Mouse (Mus musculus) macrophage (primary cell): ENCODE measurements around the gene Fcer1a. TPM values are rescaled to one million over a fixed set of nuclear protein-coding genes. Genes with fewer than 3 reads are reported as not detected.
"Not testable (repeated sequence)": the region's sequence is repeated elsewhere in the genome, so short reads cannot be mapped to it uniquely, and the experiment has no call there.

ENCODE experiments used
- H3K27ac ChIP-seq: fragments of 350-480 bp; formaldehyde crosslinking; 2 replicates; pipeline ENCODE4 v1.9.0; 2021
- H3K36me3 ChIP-seq: fragments of 350-480 bp; formaldehyde crosslinking; 2 replicates; pipeline ENCODE4 v1.9.0; 2021; ENCODE audit errors: inconsistent target
- H3K4me3 ChIP-seq: fragments of 350-480 bp; formaldehyde crosslinking; 2 replicates; pipeline ENCODE4 v1.9.0; 2021; ENCODE audit errors: inconsistent target
- H3K79me2 ChIP-seq: fragments of 350-480 bp; formaldehyde crosslinking; 2 replicates; pipeline ENCODE4 v1.9.0; 2021; ENCODE audit errors: inconsistent target
- WGBS: methylation state at CpG from one replicate; pipeline ENCODE4 v1.1.7; 2026; ENCODE audit warnings: inconsistent platforms; ENCODE audit not compliant: missing documents; 5-methylcytosine and 5-hydroxymethylcytosine counted together
- polyA plus RNA-seq: library from polyadenylated mRNA; stranded (reverse); fragments of 250-400 nt; gene quantifications from 3 replicates; pipeline ENCODE4 v1.2.4, GENCODE M21; 2018; ENCODE audit warnings: inconsistent platforms
- total RNA-seq, 78 experiments: library from RNA; depleted of rRNA; stranded (reverse); fragments of 250-400 nt; gene quantifications; 1 replicate in 9 of 78; 2 replicates in 24 of 78; 3 replicates in 43 of 78; 4 replicates in 2 of 78; pipeline ENCODE4 v1.2.4; 2018; ENCODE audit warnings: inconsistent platforms in 56 of 78

The Fcer1a gene
- not detected for total RNA-seq (2018; cell fraction: chromatin; rRNA removed)
- total RNA-seq (2018; cell fraction: cytosol; rRNA removed) = under 1 TPM in 1 of 26 experiments, not detected in 25; 0.10 TPM
- total RNA-seq (2018; cell fraction: nucleus; rRNA removed) = not detected
- not detected in 3 replicates for polyA plus RNA-seq

DNA sequence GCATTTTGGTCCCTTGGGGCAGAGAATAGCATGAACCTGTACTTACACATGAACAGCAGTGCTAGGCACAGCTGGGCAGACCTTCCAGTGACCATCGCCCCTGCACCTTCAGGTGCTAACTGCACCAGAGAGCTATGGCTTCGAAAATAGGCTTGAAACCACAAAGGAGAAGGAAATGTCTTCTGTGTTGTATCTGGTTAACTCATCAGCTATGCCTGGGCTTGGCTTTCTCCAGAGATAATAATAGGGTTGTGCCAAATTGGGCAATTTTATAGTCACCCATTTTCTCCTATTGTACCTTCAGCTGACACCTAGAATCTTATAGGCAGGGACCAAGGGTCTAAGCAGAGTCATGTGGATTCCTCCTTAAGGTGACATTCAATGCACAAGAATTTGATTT is at the start of gene Fcer1a:
Fcer1a (minus strand) TSS at position 134 of the 400 bp plus-strand sequence.
- no peak within 1 kb of the TSS for H3K27ac ChIP-seq
- whole genome bisulfite sequencing = 48% methylated on average over 2 of the region's 2 CpGs
- no peak within 1 kb of the TSS for H3K4me3 ChIP-seq
- no peaks in the 10 kb centered on the region for H3K79me2 ChIP-seq
- no peaks in the 10 kb centered on the region for H3K36me3 ChIP-seq

DNA sequence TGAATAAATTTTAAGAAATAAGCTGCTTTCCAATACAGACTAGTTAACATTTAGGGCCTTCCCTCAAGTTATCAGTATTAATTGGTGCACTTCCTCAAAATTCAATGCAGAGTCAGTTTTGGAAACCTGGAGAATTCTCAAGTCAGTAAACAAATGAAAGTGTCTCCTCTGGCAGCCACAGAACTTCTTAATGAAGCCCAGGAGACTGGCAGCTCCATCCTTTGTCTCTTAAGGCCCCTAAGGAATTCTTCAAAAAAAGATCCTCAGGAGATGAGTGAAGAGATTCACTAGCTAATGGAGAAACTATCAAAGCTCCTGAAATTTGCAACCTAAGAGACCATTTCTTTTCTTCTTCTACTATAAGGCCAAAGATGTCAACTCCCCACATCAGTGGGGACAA is 38.7 kb upstream of the Fcer1a start, which contains the start of gene Olfr418:
Olfr418 (plus strand) TSS at position 301 of the 400 bp plus-strand sequence.
- H3K79me2 ChIP-seq = no peaks in the 10 kb centered on the region
- no peak within 1 kb of the TSS for H3K4me3 ChIP-seq
- no peaks in the 10 kb centered on the region for H3K36me3 ChIP-seq
- H3K27ac ChIP-seq = no peak within 1 kb of the TSS

DNA sequence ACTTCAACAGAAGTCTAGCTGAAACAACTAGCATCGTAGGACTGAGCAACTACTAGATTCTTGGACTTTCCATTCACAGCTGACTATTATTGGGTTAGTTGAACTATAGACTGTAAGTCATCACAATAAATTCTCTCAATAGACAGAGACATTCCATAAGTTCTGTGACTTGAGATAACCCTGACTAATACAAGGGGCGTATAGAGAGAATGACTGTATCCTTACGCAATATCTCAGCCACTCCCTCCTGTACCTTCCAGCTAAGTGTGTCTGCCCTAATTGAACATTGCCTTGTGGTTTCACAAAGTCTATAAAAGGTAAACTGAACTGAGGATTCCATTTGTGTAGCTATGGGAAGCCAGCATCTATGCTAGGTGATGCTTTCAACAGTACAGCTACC is 22.9 kb upstream of the Fcer1a start:
- Histone ChIP-seq H3K4me3 (no peak overlapping the region), H3K27ac (no peak overlapping the region), H3K79me2 (no peaks in the 10 kb centered on the region), H3K36me3 (no peaks in the 10 kb centered on the region)
- WGBS = 86% methylated on average over 3 of the region's 3 CpGs

DNA sequence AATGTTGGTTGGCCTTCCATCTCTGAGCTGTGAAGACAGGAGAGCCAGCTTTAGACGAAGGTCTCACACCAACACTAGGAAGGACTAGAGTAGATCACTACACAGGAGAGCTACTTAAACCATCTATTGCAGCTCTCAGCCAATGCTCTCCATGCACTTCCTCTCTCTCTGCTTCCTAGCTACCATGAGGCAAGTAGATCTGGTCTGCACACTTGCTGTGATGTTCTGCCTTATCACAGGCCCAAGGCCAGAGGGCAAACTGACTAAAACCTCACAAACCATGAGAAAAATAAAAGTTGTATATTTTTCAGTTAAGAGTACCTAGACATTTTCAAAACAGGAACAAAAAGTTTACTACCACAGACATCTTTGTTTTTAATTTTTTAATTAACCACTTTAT is 10.0 kb upstream of the Fcer1a start:
- H3K36me3 ChIP-seq, H3K79me2 ChIP-seq, H3K4me3 ChIP-seq, H3K27ac ChIP-seq: not testable (repeated sequence)
- 87% methylated on average over 1 of the region's 1 CpGs for WGBS

DNA sequence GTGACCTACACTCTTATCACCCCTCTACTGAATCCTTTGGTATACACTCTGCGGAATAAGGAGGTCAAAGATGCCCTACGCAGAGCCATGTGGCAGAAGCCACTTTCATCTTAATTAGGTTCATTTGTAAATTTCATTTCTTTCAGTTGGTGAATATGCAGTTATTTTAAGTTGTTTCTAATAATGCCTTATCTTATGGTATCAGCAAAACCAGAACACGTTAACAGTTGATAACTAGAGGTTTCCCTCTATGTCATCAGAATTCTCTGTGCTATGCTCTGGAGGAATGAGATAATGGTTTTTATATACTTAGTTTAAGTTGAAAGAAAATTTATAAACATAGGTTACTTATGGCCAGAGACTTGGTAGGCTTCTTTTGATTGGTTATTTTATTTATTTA is 10.5 kb downstream of the Fcer1a start:
- no peak overlapping the region for H3K27ac ChIP-seq
- H3K79me2 ChIP-seq = no peaks in the 10 kb centered on the region
- H3K36me3 ChIP-seq = no peaks in the 10 kb centered on the region
- 94% methylated on average over 3 of the region's 3 CpGs for WGBS
- H3K4me3 ChIP-seq = no peak overlapping the region

DNA sequence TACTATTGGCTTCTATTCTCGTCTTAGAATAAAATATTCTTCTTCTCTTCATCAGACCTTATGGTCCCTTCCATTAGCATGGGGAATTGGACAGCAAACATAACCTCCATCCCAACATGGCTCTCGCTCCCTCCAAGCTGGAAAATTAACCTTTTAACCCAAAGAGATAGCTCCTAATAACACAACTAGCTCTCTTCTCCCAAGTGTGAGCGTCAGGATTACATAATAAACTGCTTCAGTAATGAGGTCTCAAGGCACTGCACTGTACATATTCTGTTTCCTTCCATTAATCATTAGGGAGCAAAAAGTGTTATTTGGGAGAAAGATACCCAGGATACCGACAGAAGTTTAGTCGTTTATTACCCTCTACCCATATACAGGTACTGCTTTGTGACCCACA is 14.9 kb downstream of the Fcer1a start, which contains the start of gene Olfr1404:
Olfr1404 (plus strand) TSS at position 301 of the 400 bp plus-strand sequence.
- Histone ChIP-seq H3K79me2 (no peaks in the 10 kb centered on the region), H3K36me3 (no peaks in the 10 kb centered on the region), H3K27ac (no peak within 1 kb of the TSS), H3K4me3 (no peak within 1 kb of the TSS)
- 83% methylated on average over 5 of the region's 5 CpGs for WGBS

DNA sequence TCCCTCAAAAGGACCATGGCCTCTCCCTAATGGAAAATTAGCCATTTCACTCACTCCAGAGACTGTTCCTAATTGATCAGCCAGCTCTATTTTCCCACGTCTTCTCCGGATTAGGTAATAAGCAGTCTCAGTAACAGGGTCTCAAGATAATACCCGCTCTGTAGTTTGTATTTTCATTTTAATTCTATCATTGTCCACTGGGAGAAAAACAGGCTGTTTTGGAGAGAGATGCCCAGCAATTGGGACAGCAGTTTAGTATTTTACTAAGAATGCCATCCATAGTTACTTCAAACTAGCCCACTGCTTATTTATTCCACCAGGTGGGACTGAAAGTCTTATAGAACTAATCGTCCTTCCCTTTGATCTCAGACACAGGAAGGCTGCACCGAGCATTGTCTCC is 29.5 kb downstream of the Fcer1a start, which contains the start of gene Olfr218:
Olfr218 (plus strand) TSS at position 301 of the 400 bp plus-strand sequence.
- Histone ChIP-seq H3K4me3 (no peak within 1 kb of the TSS), H3K27ac (no peak within 1 kb of the TSS), H3K36me3 (no peaks in the 10 kb centered on the region), H3K79me2 (no peaks in the 10 kb centered on the region)
- whole genome bisulfite sequencing = 80% methylated on average over 5 of the region's 5 CpGs

DNA sequence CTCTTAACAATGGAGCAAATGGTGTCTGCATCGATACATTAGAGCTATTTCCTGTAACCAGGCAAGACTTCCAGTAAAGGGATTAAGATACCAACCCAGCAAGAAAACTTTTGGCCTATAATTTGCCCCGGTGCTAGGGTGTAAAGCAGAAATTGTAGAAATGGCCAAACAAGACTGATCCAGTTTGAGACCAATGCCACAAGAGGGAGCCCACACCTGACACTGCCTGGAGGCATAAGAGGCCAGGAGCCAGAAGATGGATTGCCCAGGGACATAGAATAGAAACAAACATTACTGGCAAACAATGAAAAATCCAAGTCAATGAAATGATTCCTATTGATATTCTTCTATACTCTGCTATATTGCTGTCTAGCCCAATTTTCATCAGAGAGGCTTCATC is 30.7 kb downstream of the Fcer1a start:
- no peaks in the 10 kb centered on the region for H3K79me2 ChIP-seq
- H3K36me3 ChIP-seq = no peaks in the 10 kb centered on the region
- H3K27ac ChIP-seq = no peak overlapping the region
- no peak overlapping the region for H3K4me3 ChIP-seq
- 78% methylated on average over 2 of the region's 2 CpGs for WGBS

DNA sequence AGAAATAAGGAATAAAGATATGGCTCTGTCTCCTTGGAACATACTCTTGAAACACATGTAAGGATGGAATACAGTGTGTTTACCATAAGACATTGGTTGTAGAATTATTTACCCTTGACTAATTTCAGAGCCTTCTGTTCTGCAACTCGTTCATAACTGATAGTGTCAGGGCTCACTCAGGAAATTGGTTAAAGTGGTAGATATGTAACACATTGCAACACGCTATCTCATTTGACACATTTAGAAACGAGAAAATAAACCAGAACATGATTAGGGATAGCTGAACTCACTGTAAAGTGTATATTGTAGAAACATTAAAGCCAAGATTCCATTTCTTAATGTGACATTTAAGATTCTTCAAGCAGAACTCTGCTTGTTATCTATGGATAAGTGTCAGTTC is 35.0 kb downstream of the Fcer1a start:
- WGBS = 65% methylated on average over 3 of the region's 3 CpGs

DNA sequence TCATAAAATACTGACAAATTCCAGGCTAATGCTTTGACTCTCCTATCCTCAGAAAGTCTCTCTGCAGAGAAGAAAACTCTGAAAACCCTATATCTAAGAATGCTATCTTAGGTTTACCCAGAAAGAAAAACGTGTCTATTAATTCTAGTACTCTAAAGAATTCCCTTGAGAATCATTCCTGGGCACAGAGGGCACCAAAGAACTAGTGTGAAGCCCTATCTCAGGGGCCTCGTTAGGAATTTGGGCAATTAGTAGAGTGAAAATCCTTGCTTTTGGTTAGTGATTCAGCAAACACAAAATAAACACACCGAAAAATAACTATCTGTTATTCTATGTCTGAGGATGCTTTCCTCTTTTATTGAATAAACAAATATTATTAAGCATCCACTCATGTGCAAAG is 36.5 kb downstream of the Fcer1a start, which contains the start of gene Olfr1406:
Olfr1406 (minus strand) TSS at position 101 of the 400 bp plus-strand sequence.
- Histone ChIP-seq H3K4me3 (no peak within 1 kb of the TSS), H3K36me3 (no peaks in the 10 kb centered on the region), H3K79me2 (no peaks in the 10 kb centered on the region), H3K27ac (no peak within 1 kb of the TSS)
- 63% methylated on average over 3 of the region's 3 CpGs for WGBS

More for the DNA sequence above, 35.0 kb downstream of the Fcer1a start:
- H3K36me3 ChIP-seq = no peaks in the 10 kb centered on the region
- no peak overlapping the region for H3K4me3 ChIP-seq
- no peaks in the 10 kb centered on the region for H3K79me2 ChIP-seq
- no peak overlapping the region for H3K27ac ChIP-seq

DNA sequence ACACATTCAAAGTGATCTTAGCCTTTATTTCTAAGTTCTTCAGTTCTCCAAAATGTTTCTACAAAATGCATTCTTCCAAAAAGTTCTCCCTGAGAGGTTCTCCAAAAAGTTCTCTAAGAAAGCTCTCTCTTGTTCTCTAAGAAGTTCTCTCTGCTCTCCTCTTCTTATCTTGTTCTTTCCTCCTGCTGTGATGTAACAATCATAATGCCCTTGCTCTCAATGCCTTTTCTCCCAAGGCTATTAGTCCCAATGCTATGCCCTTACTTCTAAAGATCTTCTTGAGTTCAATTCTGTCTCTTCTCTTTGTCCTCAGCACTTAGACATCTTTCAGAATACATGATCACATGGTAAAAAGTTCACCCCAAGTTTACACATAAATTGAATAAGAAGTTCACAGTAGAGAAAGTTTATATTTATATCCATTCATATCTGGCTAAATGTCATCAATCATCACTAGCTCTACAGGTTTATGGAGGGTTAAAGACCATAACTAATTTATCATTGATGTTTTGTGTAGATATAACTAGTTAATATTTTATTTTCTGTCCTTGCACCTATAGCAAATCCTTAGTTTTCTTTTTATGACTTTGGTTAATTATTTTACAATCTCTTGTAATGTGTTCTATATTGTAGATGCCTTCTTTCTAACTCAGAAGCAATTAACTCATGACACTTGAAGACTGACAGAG is 52.7 kb downstream of the Fcer1a start:
- H3K79me2 ChIP-seq = no peaks in the 10 kb centered on the region
- no peaks in the 10 kb centered on the region for H3K36me3 ChIP-seq
- H3K4me3 ChIP-seq = no peak overlapping the region
- no peak overlapping the region for H3K27ac ChIP-seq

Other genes with a start within 250 kb of the Fcer1a start
- gene Olfr1408, start 89.8 kb downstream of the Fcer1a start, polyA plus RNA-seq = not detected in 3 replicates
- not detected in 3 replicates for gene Olfr1406, start 36.6 kb downstream of the Fcer1a start, polyA plus RNA-seq
- gene Olfr218, start 29.4 kb downstream of the Fcer1a start, polyA plus RNA-seq = not detected in 3 replicates
- gene Olfr1404, start 14.8 kb downstream of the Fcer1a start, polyA plus RNA-seq = not detected in 3 replicates
- gene Olfr418, start 38.8 kb upstream of the Fcer1a start, polyA plus RNA-seq = not detected in 3 replicates
- not detected in 3 replicates for gene Mptx2, start 50.6 kb upstream of the Fcer1a start, polyA plus RNA-seq
- gene Ackr1, start 106.5 kb upstream of the Fcer1a start, polyA plus RNA-seq = not detected in 3 replicates
- 44.1 to 91.8 TPM (median 78.5 TPM) in 3 replicates for gene Aim2, start 123.7 kb upstream of the Fcer1a start, polyA plus RNA-seq
- not detected in 3 replicates for gene Cadm3, start 140.5 kb upstream of the Fcer1a start, polyA plus RNA-seq